Mouse (Mus musculus) thymus, postnatal 14 days (tissue): ENCODE data around the gene Cadm1.

Source experiments
- DNase-seq: peaks from one replicate; pipeline ENCODE4 v3.0.0; 2021

Cadm1 gene

GRCm38 (mm10) chr9:47529602-47530450 lies at the start of gene Cadm1:
Cadm1 (plus strand) TSS chr9:47530173.
- DNase-seq, result peak; percentile 89

GRCm38 (mm10) chr9:47484506-47484905 lies 45.5 kb upstream of the Cadm1 start:
- no peak for DNase-seq

GRCm38 (mm10) chr9:47485186-47485585 lies 44.8 kb upstream of the Cadm1 start:
- no peak for DNase-seq

- no peak for DNase-seq
These were observed 30.2 kb upstream of the Cadm1 start for GRCm38 (mm10) chr9:47499761-47500160.

- no peak for DNase-seq
These were observed 24.0 kb upstream of the Cadm1 start for GRCm38 (mm10) chr9:47505956-47506355.

GRCm38 (mm10) chr9:47506876-47507275 lies 23.1 kb upstream of the Cadm1 start:
- DNase-seq, result no peak

- no peak for DNase-seq
These were observed 21.9 kb upstream of the Cadm1 start for GRCm38 (mm10) chr9:47508109-47508508.

- no peak for DNase-seq
These were observed 17.5 kb upstream of the Cadm1 start for GRCm38 (mm10) chr9:47512521-47512920.

- DNase-seq, result no peak
These were observed 15.7 kb upstream of the Cadm1 start for GRCm38 (mm10) chr9:47514318-47514717.

GRCm38 (mm10) chr9:47516238-47516637 lies 13.7 kb upstream of the Cadm1 start:
- DNase-seq, result no peak

- DNase-seq, result no peak
These were observed 2.7 kb upstream of the Cadm1 start for GRCm38 (mm10) chr9:47527290-47527689.

GRCm38 (mm10) chr9:47527741-47528140 lies 2.2 kb upstream of the Cadm1 start:
- no peak for DNase-seq

GRCm38 (mm10) chr9:47529182-47529581 lies 791 bp upstream of the Cadm1 start:
- no peak for DNase-seq

GRCm38 (mm10) chr9:47530544-47530921 lies 560 bp downstream of the Cadm1 start:
- no peak for DNase-seq

- peak; percentile 28 for DNase-seq
These were observed 1.2 kb downstream of the Cadm1 start for GRCm38 (mm10) chr9:47530922-47531850.

- DNase-seq, result no peak
These were observed 2.4 kb downstream of the Cadm1 start for GRCm38 (mm10) chr9:47532215-47532865.

GRCm38 (mm10) chr9:47533461-47533860 lies 3.5 kb downstream of the Cadm1 start:
- DNase-seq, result no peak

GRCm38 (mm10) chr9:47534573-47535475 lies 4.9 kb downstream of the Cadm1 start:
- DNase-seq, result no peak

GRCm38 (mm10) chr9:47545245-47545644 lies 15.3 kb downstream of the Cadm1 start:
- DNase-seq, result no peak

- DNase-seq, result no peak
These were observed 15.7 kb downstream of the Cadm1 start for GRCm38 (mm10) chr9:47545667-47546066.

- no peak for DNase-seq
These were observed 18.4 kb downstream of the Cadm1 start for GRCm38 (mm10) chr9:47548402-47548801.

GRCm38 (mm10) chr9:47548916-47549315 lies 18.9 kb downstream of the Cadm1 start:
- no peak for DNase-seq
